Mouse (Mus musculus) kidney, embryonic 16.5 days (tissue): ENCODE data around the gene Ttc17. TPM values are rescaled to one million over a fixed set of nuclear protein-coding genes. Genes with fewer than 3 reads are reported as not detected.

Source experiments
- microRNA counts: library from miRNA; unstranded; fragments of <30 nt; microRNA quantifications from one replicate; lab custom pipeline; 2016
- microRNA-seq: library from miRNA; unstranded; fragments of <30 nt; microRNA quantifications from one replicate; pipeline ENCODE4, GENCODE M21; 2016
- polyA plus RNA-seq: library from polyadenylated mRNA; unstranded; fragments of >200 nt; fragmentation: Nextera tagmentation; extraction: Ambion mirVana; gene quantifications from 2 replicates; pipeline ENCODE4 v1.2.1, GENCODE M21; 2015

The Ttc17 gene
- polyA plus RNA-seq, 1 experiment from 2014 or later, result 17.4 TPM

MicroRNAs encoded within 50 kb of the gene (microRNA counts, 519-probe panel; counts per million panel counts)
- microRNA mmu-miR-670 (lab: Ali Mortazavi, UCI), result 697 counts per million, percentile 36 among the panel's probes with 10 or more counts

Small RNA genes lying within 50 kb of the gene (microRNA-seq; reads per million reads assigned to microRNA genes)
- 1.1 reads per million for gene Mir670

Other genes starting within 250 kb of the Ttc17 start
- gene Hsd17b12, start 248.7 kb downstream of the Ttc17 start, polyA plus RNA-seq, result 134 and 146 TPM in 2 replicates
- gene Api5, start 31.4 kb upstream of the Ttc17 start, polyA plus RNA-seq, result 163 and 172 TPM in 2 replicates